Mouse (Mus musculus): ENCODE measurements around the gene B3gat1.

- TF ChIP-seq CTCF (IDR thresholded peaks at IDR 0.05; ENCODE audit: low read depth, low read length) (no peak), POLR2A (IDR thresholded peaks at IDR 0.05; ENCODE audit: borderline replicate concordance, low read depth, low read length) (no peak)
These were observed 38.4 kb upstream of the B3gat1 start for GRCm38 (mm10) chr9:26695178-26695577.

All from bone marrow macrophage, adult 2 months (primary cell).